Mouse (Mus musculus) heart, embryonic 11.5 days (tissue): Measurements from ENCODE around the gene Naga. TPM values are rescaled to one million over a fixed set of nuclear protein-coding genes. Genes with fewer than 3 reads are reported as not detected.

Experiments used
- ATAC-seq: fragments of 200-750 bp; cut with Nextera tagmentation; replicated peaks from 2 replicates; pipeline ENCODE4 v1.8.0; 2017; ENCODE audit warnings: moderate library complexity; ENCODE audit not compliant: insufficient number of reproducible peaks, low FRiP score, low TSS enrichment
- H3K27ac ChIP-seq: fragments of 300-500 bp; sonication (generic); 2 replicates; pipeline ENCODE4 v1.5.1; 2014; ENCODE audit warnings: mild to moderate bottlenecking, low read depth, low read length
- H3K27me3 ChIP-seq: fragments of 300-500 bp; sonication (generic); 2 replicates; pipeline ENCODE4 v1.6.1; 2014; ENCODE audit warnings: mild to moderate bottlenecking, low read length, mixed read lengths; ENCODE audit not compliant: control insufficient read depth, insufficient read depth
- H3K36me3 ChIP-seq: fragments of 300-500 bp; sonication (generic); 2 replicates; pipeline ENCODE4 v1.6.1; 2014; ENCODE audit warnings: mild to moderate bottlenecking, low read length, moderate library complexity, mixed read lengths; ENCODE audit not compliant: control insufficient read depth, insufficient read depth
- H3K4me1 ChIP-seq: fragments of 300-500 bp; sonication (generic); 2 replicates; pipeline ENCODE4 v1.6.1; 2014; ENCODE audit warnings: low read length; ENCODE audit not compliant: control insufficient read depth, insufficient read depth
- H3K4me2 ChIP-seq: fragments of 300-500 bp; sonication (generic); 2 replicates; pipeline ENCODE4 v1.6.1; 2014; ENCODE audit warnings: mild to moderate bottlenecking, moderate library complexity
- H3K4me3 ChIP-seq: fragments of 300-500 bp; sonication (generic); 2 replicates; pipeline ENCODE4 v1.5.1; 2014; ENCODE audit warnings: low read depth, low read length
- H3K9ac ChIP-seq: fragments of 300-500 bp; sonication (generic); 2 replicates; pipeline ENCODE4 v1.6.1; 2014; ENCODE audit warnings: mild to moderate bottlenecking, low read depth, low read length, moderate library complexity
- H3K9me3 ChIP-seq: fragments of 300-500 bp; sonication (generic); replicated peaks from 2 replicates; pipeline ENCODE4 v1.6.1; 2016; ENCODE audit warnings: low read length; ENCODE audit not compliant: control insufficient read depth
- WGBS: fragments of 180-500 bp; shearing (Covaris S2); extraction: QIAGEN DNeasy Blood & Tissue Kit; methylation state at CpG from one replicate; pipeline ENCODE4 v1.1.7; 2014; ENCODE audit not compliant: insufficient replicate concordance; 5-methylcytosine and 5-hydroxymethylcytosine counted together
- polyA plus RNA-seq: library from polyadenylated mRNA; unstranded; fragments of >200 nt; fragmentation: Nextera tagmentation; extraction: Ambion mirVana; gene quantifications from 2 replicates; pipeline ENCODE4 v1.2.1, GENCODE M21; 2014

Gene Naga
- polyA plus RNA-seq, 1 experiment from 2014 or later, result 38.7 TPM

- Histone ChIP-seq H3K9me3 (no peaks in the 10 kb centered on the region), H3K27ac (no peak overlapping the region), H3K4me1 (peaks cover 10% of the 10 kb centered on the region), H3K4me3 (0 out of 2 replicates have a peak overlapping the region, but pooled peaks have one; percentile 14), H3K36me3 (no peaks in the 10 kb centered on the region), H3K9ac (peak overlapping the region; percentile 43; the same call in 1 of the 2 replicates), H3K4me2 (peak overlapping the region; percentile 52), H3K27me3 (no peaks in the 10 kb centered on the region)
- WGBS, result 12% methylated on average over 7 of the region's 7 CpGs
- ATAC-seq, result 0 out of 2 replicates have a peak, but pooled peaks have one; percentile 31
Measured at GRCm38 (mm10) chr15:82293271-82293711, 45.4 kb downstream of the Naga start.

- Histone ChIP-seq H3K9ac (no peak overlapping the region), H3K9me3 (no peaks in the 10 kb centered on the region), H3K4me3 (0 out of 2 replicates have a peak overlapping the region, but pooled peaks have one; percentile 14), H3K27ac (no peak overlapping the region), H3K4me2 (peak overlapping the region; percentile 52), H3K4me1 (peaks cover 10% of the 10 kb centered on the region), H3K36me3 (no peaks in the 10 kb centered on the region), H3K27me3 (no peaks in the 10 kb centered on the region)
- no peak for ATAC-seq
- 22% methylated on average over 5 of the region's 5 CpGs for WGBS
Measured at GRCm38 (mm10) chr15:82292851-82293250, 45.9 kb downstream of the Naga start.

- no peak overlapping the region for H3K4me2 ChIP-seq
- WGBS, result 83% methylated on average over 7 of the region's 7 CpGs
- no peaks in the 10 kb centered on the region for H3K9me3 ChIP-seq
- no peaks in the 10 kb centered on the region for H3K27me3 ChIP-seq
- no peak overlapping the region for H3K9ac ChIP-seq
- no peak overlapping the region for H3K4me3 ChIP-seq
- no peaks in the 10 kb centered on the region for H3K36me3 ChIP-seq
- no peak overlapping the region for H3K27ac ChIP-seq
- no peak for ATAC-seq
- H3K4me1 ChIP-seq, result peaks cover 10% of the 10 kb centered on the region
Measured at GRCm38 (mm10) chr15:82290252-82290651, 48.5 kb downstream of the Naga start.

GRCm38 (mm10) chr15:82286157-82286556, 52.6 kb downstream of the Naga start:
- 50% methylated on average over 12 of the region's 12 CpGs for WGBS
- Histone ChIP-seq H3K36me3 (no peaks in the 10 kb centered on the region), H3K4me2 (no peak overlapping the region), H3K9me3 (no peaks in the 10 kb centered on the region), H3K27me3 (no peaks in the 10 kb centered on the region), H3K9ac (no peak overlapping the region), H3K27ac (no peak overlapping the region), H3K4me1 (no peaks in the 10 kb centered on the region), H3K4me3 (no peak overlapping the region)
- no peak for ATAC-seq

- no peak overlapping the region for H3K27ac ChIP-seq
- H3K9ac ChIP-seq, result no peak overlapping the region
- H3K9me3 ChIP-seq, result no peaks in the 10 kb centered on the region
- no peaks in the 10 kb centered on the region for H3K36me3 ChIP-seq
- 49% methylated on average over 4 of the region's 4 CpGs for whole genome bisulfite sequencing
- H3K4me1 ChIP-seq, result peaks cover 5% of the 10 kb centered on the region; the same call in 1 of the 2 replicates
- H3K27me3 ChIP-seq, result peaks cover 22% of the 10 kb centered on the region
- ATAC-seq, result no peak
- no peak overlapping the region for H3K4me3 ChIP-seq
- H3K4me2 ChIP-seq, result no peak overlapping the region
Measured at GRCm38 (mm10) chr15:82280638-82281037, 58.1 kb downstream of the Naga start.

Other genes starting within 250 kb of the Naga start
- gene Ccdc134, start 211.0 kb downstream of the Naga start, polyA plus RNA-seq, result 9.5 and 9.6 TPM in 2 replicates
- 82.3 and 88.1 TPM in 2 replicates for gene Srebf2, start 191.7 kb downstream of the Naga start, polyA plus RNA-seq
- 0.07 TPM in 1 of 2 replicates, not detected in the other for gene Shisa8, start 126.1 kb downstream of the Naga start, polyA plus RNA-seq
- gene Tnfrsf13c, start 114.6 kb downstream of the Naga start, polyA plus RNA-seq, result 0.29 TPM in 1 of 2 replicates, not detected in the other
- gene Cenpm, start 94.2 kb downstream of the Naga start, polyA plus RNA-seq, result 59.7 and 67.3 TPM in 2 replicates
- gene 1500009C09Rik, start 86.5 kb downstream of the Naga start, polyA plus RNA-seq, result not detected in 2 replicates
- 5.0 and 6.2 TPM in 2 replicates for gene Sept3, start 64.0 kb downstream of the Naga start, polyA plus RNA-seq
- gene Wbp2nl, start 40.0 kb downstream of the Naga start, polyA plus RNA-seq, result 0.40 and 0.56 TPM in 2 replicates
- 10.0 and 11.3 TPM in 2 replicates for gene Pheta2, start within 50 bp of the Naga start, polyA plus RNA-seq
- gene Smdt1, start within 50 bp of the Naga start, polyA plus RNA-seq, result 320 and 330 TPM in 2 replicates
- 462 and 487 TPM in 2 replicates for gene Ndufa6, start 15.4 kb upstream of the Naga start, polyA plus RNA-seq
- gene Cyp2d22, start 41.3 kb upstream of the Naga start, polyA plus RNA-seq, result 4.1 and 4.4 TPM in 2 replicates
- not detected in 2 replicates for gene Cyp2d11, start 55.1 kb upstream of the Naga start, polyA plus RNA-seq
- 0.40 TPM in 1 of 2 replicates, not detected in the other for gene Cyp2d10, start 68.3 kb upstream of the Naga start, polyA plus RNA-seq
- not detected in 2 replicates for gene Cyp2d9, start 94.5 kb upstream of the Naga start, polyA plus RNA-seq
- not detected in 2 replicates for gene Cyp2d12, start 216.1 kb upstream of the Naga start, polyA plus RNA-seq